Mouse (Mus musculus): Measurements from ENCODE around the gene Grik4. TPM values are rescaled to one million over a fixed set of nuclear protein-coding genes. Genes with fewer than 3 reads are reported as not detected.

Grik4 gene
- polyA plus RNA-seq, 1 experiment = 0.16 TPM

GRCm38 (mm10) chr9:42636446-42636845, 307.8 kb downstream of the Grik4 start:
- Histone ChIP-seq H3K27me3 (ENCODE audit: control insufficient read depth, insufficient read depth, low read length) (no peaks in the 10 kb centered on the region), H3K27ac (ENCODE audit: control insufficient read depth, insufficient read depth, low read length) (no peak overlapping the region), H3K4me1 (replicated peaks; ENCODE audit: control insufficient read depth, insufficient read depth, low read length) (peaks cover 7% of the 10 kb centered on the region; the same call in 1 of the 2 replicates), H3K4me3 (ENCODE audit: control insufficient read depth, insufficient read depth, low read length) (no peak overlapping the region), H3K36me3 (ENCODE audit: control insufficient read depth, insufficient read depth, low read length) (no peaks in the 10 kb centered on the region)
- DNase-seq = no peak
- 83% methylated on average over 10 of the region's 10 CpGs for WGBS
- TF ChIP-seq POLR2A (IDR thresholded peaks at IDR 0.05; ENCODE audit: control insufficient read depth, extremely low read depth, insufficient read depth, low read length, poor library complexity) (no peak), CTCF (IDR thresholded peaks at IDR 0.05; ENCODE audit: borderline replicate concordance, control insufficient read depth, extremely low read depth, insufficient read depth, low read length, poor library complexity) (no peak)

GRCm38 (mm10) chr9:42631479-42631878, 312.8 kb downstream of the Grik4 start:
- no peak for TF ChIP-seq POLR2A (IDR thresholded peaks at IDR 0.05; ENCODE audit: control insufficient read depth, extremely low read depth, insufficient read depth, low read length, poor library complexity)
- TF ChIP-seq CTCF (IDR thresholded peaks at IDR 0.05; ENCODE audit: borderline replicate concordance, control insufficient read depth, extremely low read depth, insufficient read depth, low read length, poor library complexity) = no peak
- no peaks in the 10 kb centered on the region for H3K36me3 ChIP-seq (ENCODE audit: control insufficient read depth, insufficient read depth, low read length)
- peaks cover 7% of the 10 kb centered on the region; the same call in 1 of the 2 replicates for H3K4me1 ChIP-seq (replicated peaks; ENCODE audit: control insufficient read depth, insufficient read depth, low read length)
- no peaks in the 10 kb centered on the region for H3K27me3 ChIP-seq (ENCODE audit: control insufficient read depth, insufficient read depth, low read length)
- H3K27ac ChIP-seq (ENCODE audit: control insufficient read depth, insufficient read depth, low read length) = no peak overlapping the region
- H3K4me3 ChIP-seq (ENCODE audit: control insufficient read depth, insufficient read depth, low read length) = no peak overlapping the region
- DNase-seq = no peak
- WGBS = 97% methylated on average over 4 of the region's 4 CpGs

- no peak for DNase-seq
- 4% methylated on average over 6 of the region's 6 CpGs for WGBS
- TF ChIP-seq POLR2A (IDR thresholded peaks at IDR 0.05; ENCODE audit: control insufficient read depth, extremely low read depth, insufficient read depth, low read length, poor library complexity) (no peak), CTCF (IDR thresholded peaks at IDR 0.05; ENCODE audit: borderline replicate concordance, control insufficient read depth, extremely low read depth, insufficient read depth, low read length, poor library complexity) (no peak)
- H3K27me3 ChIP-seq (ENCODE audit: control insufficient read depth, insufficient read depth, low read length) = no peaks in the 10 kb centered on the region
- H3K27ac ChIP-seq (ENCODE audit: control insufficient read depth, insufficient read depth, low read length) = no peak overlapping the region
- no peak overlapping the region for H3K4me3 ChIP-seq (ENCODE audit: control insufficient read depth, insufficient read depth, low read length)
- H3K36me3 ChIP-seq (ENCODE audit: control insufficient read depth, insufficient read depth, low read length) = no peaks in the 10 kb centered on the region
- peaks cover 3% of the 10 kb centered on the region; the same call in 1 of the 2 replicates for H3K4me1 ChIP-seq (replicated peaks; ENCODE audit: control insufficient read depth, insufficient read depth, low read length)
Observed at GRCm38 (mm10) chr9:42627634-42628033, 316.7 kb downstream of the Grik4 start.

- no peak for DNase-seq
- Histone ChIP-seq H3K27me3 (ENCODE audit: control insufficient read depth, insufficient read depth, low read length) (no peaks in the 10 kb centered on the region), H3K4me1 (replicated peaks; ENCODE audit: control insufficient read depth, insufficient read depth, low read length) (no peaks in the 10 kb centered on the region), H3K4me3 (ENCODE audit: control insufficient read depth, insufficient read depth, low read length) (no peak overlapping the region), H3K36me3 (ENCODE audit: control insufficient read depth, insufficient read depth, low read length) (no peaks in the 10 kb centered on the region), H3K27ac (ENCODE audit: control insufficient read depth, insufficient read depth, low read length) (no peak overlapping the region)
- no peak for TF ChIP-seq CTCF (IDR thresholded peaks at IDR 0.05; ENCODE audit: borderline replicate concordance, control insufficient read depth, extremely low read depth, insufficient read depth, low read length, poor library complexity)
- TF ChIP-seq POLR2A (IDR thresholded peaks at IDR 0.05; ENCODE audit: control insufficient read depth, extremely low read depth, insufficient read depth, low read length, poor library complexity) = no peak
- 61% methylated on average over 8 of the region's 8 CpGs for WGBS
Observed at GRCm38 (mm10) chr9:42627146-42627545, 317.1 kb downstream of the Grik4 start.

- no peaks in the 10 kb centered on the region for H3K27me3 ChIP-seq (ENCODE audit: control insufficient read depth, insufficient read depth, low read length)
- DNase-seq = no peak
- no peak overlapping the region for H3K4me3 ChIP-seq (ENCODE audit: control insufficient read depth, insufficient read depth, low read length)
- no peak for TF ChIP-seq CTCF (IDR thresholded peaks at IDR 0.05; ENCODE audit: borderline replicate concordance, control insufficient read depth, extremely low read depth, insufficient read depth, low read length, poor library complexity)
- no peak for TF ChIP-seq POLR2A (IDR thresholded peaks at IDR 0.05; ENCODE audit: control insufficient read depth, extremely low read depth, insufficient read depth, low read length, poor library complexity)
- no peaks in the 10 kb centered on the region for H3K36me3 ChIP-seq (ENCODE audit: control insufficient read depth, insufficient read depth, low read length)
- no peak overlapping the region for H3K27ac ChIP-seq (ENCODE audit: control insufficient read depth, insufficient read depth, low read length)
- no peaks in the 10 kb centered on the region for H3K4me1 ChIP-seq (replicated peaks; ENCODE audit: control insufficient read depth, insufficient read depth, low read length)
- WGBS = 94% methylated on average over 6 of the region's 6 CpGs
Observed at GRCm38 (mm10) chr9:42626226-42626775, 318.0 kb downstream of the Grik4 start.

GRCm38 (mm10) chr9:42614409-42614808, 329.9 kb downstream of the Grik4 start:
- WGBS = 42% methylated on average over 10 of the region's 10 CpGs
- Histone ChIP-seq H3K36me3 (ENCODE audit: control insufficient read depth, insufficient read depth, low read length) (no peaks in the 10 kb centered on the region), H3K27ac (ENCODE audit: control insufficient read depth, insufficient read depth, low read length) (no peak overlapping the region), H3K4me1 (replicated peaks; ENCODE audit: control insufficient read depth, insufficient read depth, low read length) (0 out of 2 replicates have a peak, but pooled peaks cover 9% of the 10 kb centered on the region), H3K4me3 (ENCODE audit: control insufficient read depth, insufficient read depth, low read length) (no peak overlapping the region), H3K27me3 (ENCODE audit: control insufficient read depth, insufficient read depth, low read length) (no peaks in the 10 kb centered on the region)
- no peak for TF ChIP-seq CTCF (IDR thresholded peaks at IDR 0.05; ENCODE audit: borderline replicate concordance, control insufficient read depth, extremely low read depth, insufficient read depth, low read length, poor library complexity)
- TF ChIP-seq POLR2A (IDR thresholded peaks at IDR 0.05; ENCODE audit: control insufficient read depth, extremely low read depth, insufficient read depth, low read length, poor library complexity) = no peak
- DNase-seq = peak; percentile 10

GRCm38 (mm10) chr9:42613827-42614226, 330.5 kb downstream of the Grik4 start:
- Histone ChIP-seq H3K27ac (ENCODE audit: control insufficient read depth, insufficient read depth, low read length) (no peak overlapping the region), H3K36me3 (ENCODE audit: control insufficient read depth, insufficient read depth, low read length) (no peaks in the 10 kb centered on the region), H3K27me3 (ENCODE audit: control insufficient read depth, insufficient read depth, low read length) (no peaks in the 10 kb centered on the region), H3K4me3 (ENCODE audit: control insufficient read depth, insufficient read depth, low read length) (no peak overlapping the region), H3K4me1 (replicated peaks; ENCODE audit: control insufficient read depth, insufficient read depth, low read length) (0 out of 2 replicates have a peak, but pooled peaks cover 9% of the 10 kb centered on the region)
- TF ChIP-seq CTCF (IDR thresholded peaks at IDR 0.05; ENCODE audit: borderline replicate concordance, control insufficient read depth, extremely low read depth, insufficient read depth, low read length, poor library complexity) = no peak
- TF ChIP-seq POLR2A (IDR thresholded peaks at IDR 0.05; ENCODE audit: control insufficient read depth, extremely low read depth, insufficient read depth, low read length, poor library complexity) = no peak
- DNase-seq = no peak
- WGBS = 62% methylated on average over 6 of the region's 6 CpGs

Data from thymus, adult 2 months (tissue).